Mouse (Mus musculus) cerebellum, postnatal 14 days (tissue): Measurements from ENCODE around the gene Gm20517.
"Not testable (repeated sequence)": the region's sequence is repeated elsewhere in the genome, so short reads cannot be mapped to it uniquely, and the experiment has no call there.

Source experiments
- DNase-seq, 2 experiments: peaks; one replicate each; pipeline ENCODE4 v3.0.0; 2021; ENCODE audit warnings: mixed read lengths in 2 of 2

Gm20517 gene

DNA sequence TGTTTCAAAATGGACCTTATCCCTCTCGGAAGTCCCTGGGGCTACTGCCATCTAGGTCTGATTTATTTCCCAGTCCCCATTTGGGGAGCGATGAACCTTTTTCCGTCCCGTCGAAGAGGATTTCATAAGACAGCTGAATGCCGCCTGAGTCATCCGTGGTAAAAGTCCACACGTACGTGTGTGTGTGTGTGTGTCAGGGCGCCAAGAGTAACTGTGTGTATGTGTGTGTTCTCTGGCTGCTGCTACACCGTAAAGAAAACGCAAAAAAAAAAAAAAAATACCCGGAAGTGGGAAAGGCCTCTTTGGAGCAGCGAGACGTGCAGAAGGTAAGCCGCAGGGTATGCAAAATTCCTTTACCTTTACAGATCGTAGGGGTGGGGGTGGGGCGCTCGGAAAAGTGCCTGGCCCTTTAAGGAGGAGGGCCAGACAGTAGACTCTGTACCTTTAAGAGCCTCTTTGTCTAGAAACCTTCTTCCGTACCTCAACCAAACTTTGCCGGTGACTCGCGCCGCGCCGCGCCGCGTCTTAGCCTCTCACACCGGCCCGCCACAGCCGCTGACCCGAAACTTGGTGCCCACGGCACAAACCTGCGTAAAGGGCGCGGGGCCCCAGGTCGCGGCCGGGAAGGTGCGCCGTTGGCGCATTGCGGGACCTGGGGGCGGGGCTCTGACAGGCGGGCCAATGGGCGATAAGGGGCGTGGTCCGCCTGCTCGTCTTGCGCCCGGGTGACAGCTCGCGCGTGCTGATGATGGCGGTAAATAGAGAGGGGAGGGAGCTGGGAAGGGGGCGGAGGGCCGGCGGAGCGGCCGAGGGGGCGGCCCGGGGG is 17.7 kb downstream of the Gm20517 start:
- peak; percentile 97 for DNase-seq

GRCm38 (mm10) chr17:47629717-47630677 is 18.6 kb downstream of the Gm20517 start:
- DNase-seq = peak; percentile 65 to 76

GRCm38 (mm10) chr17:47630678-47631065 is 19.3 kb downstream of the Gm20517 start, which contains the start of gene Usp49:
Gene Usp49, plus strand, starts transcription at chr17:47630690.
- DNase-seq = no peak

DNA sequence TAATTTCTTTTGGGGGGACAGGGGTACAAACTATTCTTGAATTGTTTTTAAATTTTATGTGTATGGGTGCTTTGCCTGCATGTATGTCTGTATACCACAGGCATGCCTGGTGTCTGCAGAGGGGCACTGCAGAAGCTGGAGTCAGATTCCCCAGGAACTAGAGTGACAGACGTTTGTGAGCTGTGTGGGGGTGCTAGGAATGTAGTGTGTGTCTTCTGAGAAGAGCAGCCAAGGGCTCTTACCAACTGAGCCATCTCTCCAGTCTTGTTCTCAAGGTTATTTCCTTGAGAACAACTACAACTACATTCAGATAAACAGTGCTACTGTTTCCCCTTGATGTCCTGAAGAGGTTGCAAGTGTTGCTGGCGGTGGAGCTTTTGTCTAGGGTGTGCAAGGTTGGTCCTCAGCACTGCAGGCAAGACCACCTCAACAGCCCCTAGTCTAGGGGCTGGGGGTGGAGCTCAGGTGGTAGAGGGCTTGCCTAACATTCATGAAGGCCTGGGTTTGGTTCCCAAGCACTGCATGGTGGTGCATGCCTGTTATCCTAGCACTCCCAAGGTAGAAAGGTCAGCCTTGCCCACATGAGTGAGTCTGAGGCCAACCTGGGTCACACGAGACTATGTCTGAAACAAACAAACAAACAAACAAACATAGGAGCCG is 20.9 kb downstream of the Gm20517 start:
- no peak for DNase-seq

DNA sequence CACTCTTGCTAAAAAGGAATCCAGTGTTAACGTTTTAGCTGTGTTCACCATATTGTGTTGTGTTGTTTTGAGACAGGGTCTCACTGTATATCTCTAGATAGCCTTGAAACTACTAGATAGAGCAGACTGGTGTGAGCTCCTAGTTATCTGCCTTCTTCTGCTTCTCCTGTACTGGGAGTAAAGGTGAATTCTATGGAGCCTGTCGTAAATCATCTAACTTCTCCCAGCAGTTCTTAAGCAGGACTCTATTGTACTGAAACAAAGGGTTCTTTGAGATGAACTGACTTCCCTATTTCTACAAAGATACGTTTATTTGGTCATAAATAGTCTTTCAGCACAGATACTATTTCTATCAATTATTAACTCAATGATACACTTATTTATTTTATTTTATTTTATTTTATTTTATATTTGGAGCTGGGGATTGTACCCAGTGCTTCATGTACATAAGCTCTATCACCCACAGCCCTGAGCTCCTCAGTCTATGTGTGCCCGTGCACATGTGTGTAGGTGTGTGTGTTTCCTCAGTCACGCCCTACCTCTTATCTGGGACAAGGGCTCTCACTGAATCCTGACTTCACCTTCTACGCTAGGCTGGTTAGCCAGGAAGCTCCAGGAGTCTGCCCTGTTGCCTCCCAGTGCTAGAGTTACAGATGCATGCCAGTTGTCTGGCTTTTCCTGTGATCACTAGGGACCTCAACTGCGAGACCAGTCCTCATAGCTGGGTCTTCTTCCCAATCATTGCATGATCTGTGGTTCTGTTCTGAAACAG is 22.8 kb downstream of the Gm20517 start:
- no peak for DNase-seq

DNA sequence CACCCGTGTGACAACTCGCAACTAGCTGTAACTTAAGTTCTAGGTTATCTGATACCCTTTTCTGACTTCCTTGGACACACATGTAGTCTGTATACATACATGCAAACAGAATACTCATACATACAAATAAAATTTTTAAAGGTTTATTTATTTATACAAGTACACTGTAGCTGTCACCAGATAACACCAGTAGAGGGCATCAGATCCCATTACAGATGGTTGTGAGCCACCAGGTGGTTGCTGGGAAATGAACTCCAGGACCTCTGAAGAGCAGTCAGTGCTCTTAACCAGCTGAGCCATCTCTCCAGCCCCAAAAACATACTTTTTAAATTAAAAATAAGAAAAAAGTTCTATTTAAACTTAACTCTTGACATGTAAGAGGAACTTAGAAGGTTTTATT is 31.6 kb downstream of the Gm20517 start:
- DNase-seq = no peak

- peak; percentile 41 to 81 for DNase-seq
These were observed 35.3 kb downstream of the Gm20517 start for GRCm38 (mm10) chr17:47646683-47647082.

DNA sequence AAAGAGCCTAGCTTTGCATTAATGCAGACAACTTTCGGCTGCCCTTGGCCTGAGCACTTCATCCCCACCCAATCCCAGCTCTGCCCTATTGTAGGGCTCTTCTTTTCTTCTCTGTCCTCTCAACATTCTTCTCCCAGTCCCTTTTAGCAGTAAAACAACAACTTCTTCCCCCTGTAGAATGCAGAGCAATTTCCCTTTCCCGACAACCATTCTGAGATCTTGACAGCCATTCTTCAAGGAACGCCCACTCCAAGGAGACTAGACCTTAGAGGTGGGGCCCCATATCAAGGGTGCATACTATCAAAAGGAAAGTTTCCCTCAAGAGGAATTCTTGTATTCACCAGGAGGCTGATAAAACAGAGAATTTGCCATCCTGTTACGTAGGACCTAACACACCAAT is 37.6 kb downstream of the Gm20517 start:
- DNase-seq = no peak

DNA sequence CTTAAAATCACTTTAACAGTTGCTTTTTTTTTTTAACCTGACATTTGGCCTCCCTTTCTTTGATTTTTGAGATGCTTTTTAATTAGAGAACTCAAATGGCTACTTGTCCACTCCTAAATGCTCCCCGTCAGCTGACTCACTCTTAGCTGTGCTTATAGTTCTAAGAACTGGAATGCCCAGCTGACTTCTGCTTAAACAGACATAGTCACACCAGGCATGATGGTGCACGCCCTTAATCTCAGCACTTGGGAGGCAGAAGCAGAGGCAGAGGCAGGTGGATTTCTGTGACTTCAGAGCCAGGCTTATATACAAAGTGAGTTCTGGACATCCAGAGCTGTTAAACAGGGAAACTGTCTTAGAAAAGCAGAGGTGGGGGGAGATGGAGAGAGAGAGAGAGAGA is 40.6 kb downstream of the Gm20517 start:
- no peak for DNase-seq

DNA sequence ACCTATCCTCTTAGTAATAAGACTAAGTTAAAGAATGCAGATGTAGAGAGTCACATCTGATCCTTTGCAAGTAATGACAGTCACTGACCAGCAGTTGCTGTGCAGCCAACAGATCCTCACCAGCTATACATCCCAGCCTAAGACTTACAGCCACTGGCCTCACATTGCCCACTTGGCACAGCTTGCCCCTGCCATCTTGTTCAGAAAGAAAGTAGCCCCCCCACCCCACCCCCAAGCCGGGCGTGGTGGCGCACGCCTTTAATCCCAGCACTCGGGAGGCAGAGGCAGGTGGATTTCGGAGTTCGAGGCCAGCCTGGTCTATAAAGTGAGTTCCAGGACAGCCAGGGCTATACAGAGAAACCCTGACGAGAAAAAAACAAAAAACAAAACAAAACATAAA is 43.0 kb downstream of the Gm20517 start:
- not testable (repeated sequence) for DNase-seq

DNA sequence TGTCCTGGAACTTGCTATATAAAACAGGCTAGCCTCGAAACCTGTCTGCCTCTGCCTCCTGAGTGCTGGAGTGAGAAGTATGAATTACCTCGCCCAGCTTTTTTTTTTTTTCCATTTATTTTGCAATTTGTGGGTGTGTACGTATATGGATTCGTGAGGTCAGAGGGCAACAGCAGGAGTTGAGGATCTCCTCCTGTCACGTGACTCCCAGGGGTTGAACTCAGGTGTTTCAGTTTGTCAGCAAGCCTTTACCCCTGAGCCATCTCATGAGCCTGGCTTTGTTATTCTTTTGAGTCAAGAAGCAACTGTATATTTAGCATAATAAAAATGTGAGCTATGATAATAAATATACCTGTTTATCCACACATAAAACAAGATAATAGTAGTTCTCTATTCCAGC is 44.3 kb downstream of the Gm20517 start:
- no peak for DNase-seq

- no peak for DNase-seq
These were observed 46.5 kb downstream of the Gm20517 start for GRCm38 (mm10) chr17:47657901-47658300.

GRCm38 (mm10) chr17:47658741-47659243 is 47.4 kb downstream of the Gm20517 start:
- DNase-seq = no peak

DNA sequence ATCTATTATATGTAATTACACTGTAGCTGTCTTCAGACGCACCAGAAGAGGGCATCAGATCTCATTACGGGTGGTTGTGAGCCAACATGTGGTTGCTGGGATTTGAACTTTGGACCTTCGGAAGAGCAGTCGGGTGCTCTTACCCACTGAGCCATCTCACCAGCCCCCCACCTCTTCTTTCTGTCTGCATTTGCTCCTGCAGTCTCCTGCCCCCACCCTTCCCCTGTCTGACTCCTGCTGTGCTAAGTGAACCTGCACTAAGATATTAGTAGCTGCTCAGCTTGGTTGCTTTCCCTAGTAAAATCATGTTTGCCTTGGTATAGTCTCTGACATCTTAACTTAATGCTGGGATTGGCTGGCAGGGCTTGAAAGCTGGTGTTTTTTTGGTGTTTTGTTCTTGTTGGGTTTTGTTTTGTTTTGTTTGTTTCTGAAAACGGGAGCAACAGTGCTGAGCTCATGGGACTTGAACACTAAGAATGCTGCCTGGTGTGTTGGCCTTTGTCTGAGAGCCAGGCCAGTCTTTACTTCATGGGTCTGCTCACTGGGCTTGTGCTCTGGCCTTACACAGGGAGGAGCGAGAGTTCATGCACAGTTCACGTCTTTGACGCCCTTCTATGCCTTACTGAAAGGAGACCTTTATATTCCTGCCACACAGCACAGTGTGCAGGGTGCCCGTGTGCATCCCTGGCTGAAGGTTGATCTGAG is 51.8 kb downstream of the Gm20517 start:
- DNase-seq = no peak

DNA sequence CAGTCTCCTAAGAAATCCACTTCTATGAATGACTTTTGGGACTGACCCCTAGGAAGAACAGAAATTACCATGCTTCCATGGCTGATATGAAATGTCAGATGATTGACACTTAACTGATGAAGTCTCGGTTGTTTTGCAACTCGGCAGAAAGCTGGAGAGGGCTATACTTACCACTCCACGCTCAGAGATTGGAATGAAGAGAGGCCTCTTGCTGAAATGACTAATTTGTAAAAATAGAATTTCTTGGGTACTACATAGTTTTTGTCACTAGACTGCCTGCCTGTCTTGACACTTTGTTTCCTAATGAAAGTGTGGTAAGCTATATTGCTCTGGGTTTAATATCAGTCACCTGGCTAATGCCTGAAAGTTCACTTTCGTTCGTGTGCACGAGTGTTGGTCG is 53.1 kb downstream of the Gm20517 start:
- no peak for DNase-seq

DNA sequence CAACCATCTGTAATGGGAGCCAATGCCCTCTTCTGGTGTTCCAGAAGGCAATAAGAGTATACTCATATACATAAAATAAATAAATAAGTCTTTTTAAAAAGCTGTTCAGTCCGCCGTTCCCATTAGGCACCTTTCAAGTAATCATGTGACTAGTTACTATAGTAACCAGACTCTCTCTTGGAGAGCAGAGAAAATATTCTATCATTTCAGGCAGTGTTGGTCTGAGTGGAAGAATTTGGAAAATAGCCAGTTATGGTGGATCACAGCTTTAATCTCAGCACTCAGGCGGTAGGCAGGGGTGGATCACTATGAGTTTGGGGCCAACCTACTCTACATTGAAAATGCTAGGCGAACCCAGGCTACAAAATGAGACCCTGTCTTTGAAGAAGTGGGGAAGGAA is 57.8 kb downstream of the Gm20517 start:
- no peak for DNase-seq

- no peak for DNase-seq
These were observed 60.6 kb downstream of the Gm20517 start for GRCm38 (mm10) chr17:47671988-47672310.

GRCm38 (mm10) chr17:47672311-47673111 is 61.1 kb downstream of the Gm20517 start:
- DNase-seq = peak; percentile 27 to 33

GRCm38 (mm10) chr17:47676581-47676980 is 65.2 kb downstream of the Gm20517 start:
- peak; percentile 86 to 88 for DNase-seq

DNA sequence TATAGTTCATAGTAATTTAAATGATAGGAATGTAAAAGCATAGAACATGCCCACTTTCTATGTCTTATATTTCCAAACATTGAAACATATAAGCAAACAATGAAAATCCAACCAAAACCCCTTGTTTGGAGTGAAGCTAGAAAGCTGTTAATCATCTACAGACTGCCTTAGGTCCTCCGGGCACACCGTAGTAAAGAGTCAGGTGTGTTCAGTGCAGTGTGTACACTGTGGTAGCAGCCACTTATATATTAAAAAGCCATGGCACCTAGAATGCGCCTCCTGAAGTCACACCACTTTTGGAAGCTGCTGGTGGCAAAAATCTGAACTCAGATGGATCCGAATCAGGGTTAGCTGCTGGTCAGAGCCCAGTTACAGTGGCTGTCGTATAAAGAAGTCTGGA is 66.8 kb downstream of the Gm20517 start:
- no peak for DNase-seq

- no peak for DNase-seq
These were observed 67.3 kb downstream of the Gm20517 start for GRCm38 (mm10) chr17:47678702-47679101.
